Mouse (Mus musculus) midbrain, embryonic 14.5 days (tissue): ENCODE data around the gene Deaf1. TPM values are rescaled to one million over a fixed set of nuclear protein-coding genes. Genes with fewer than 3 reads are reported as not detected.
A peak's percentile ranks its signal among the peaks of the same experiment; 100 is the strongest.

Source experiments
- ATAC-seq: fragments of 200-750 bp; cut with Nextera tagmentation; 2 replicates; pipeline ENCODE4 v1.8.0; 2017; ENCODE audit warnings: moderate number of reproducible peaks, moderate library complexity; ENCODE audit not compliant: low FRiP score, low TSS enrichment
- DNase-seq: peaks from one replicate; pipeline ENCODE4 v3.0.0-alpha.2; 2015
- H3K27ac ChIP-seq: fragments of 300-500 bp; sonication (generic); replicated peaks from 2 replicates; pipeline ENCODE4 v1.5.1; 2014; ENCODE audit warnings: mild to moderate bottlenecking, low read depth, low read length, moderate library complexity
- H3K27me3 ChIP-seq: fragments of 300-500 bp; sonication (generic); 2 replicates; pipeline ENCODE4 v1.6.1; 2014; ENCODE audit warnings: low read length, control low read depth, mixed read lengths; ENCODE audit not compliant: control insufficient read depth, insufficient read depth
- H3K36me3 ChIP-seq: fragments of 300-500 bp; sonication (generic); 2 replicates; pipeline ENCODE4 v1.6.1; 2014; ENCODE audit warnings: low read length, control low read depth; ENCODE audit not compliant: control insufficient read depth, insufficient read depth
- H3K4me1 ChIP-seq: fragments of 300-500 bp; sonication (generic); 2 replicates; pipeline ENCODE4 v1.6.1; 2014; ENCODE audit warnings: mild to moderate bottlenecking, antibody characterized with exemption, low read length, control low read depth; ENCODE audit not compliant: control insufficient read depth, insufficient read depth
- H3K4me2 ChIP-seq: fragments of 300-500 bp; sonication (generic); 2 replicates; pipeline ENCODE4 v1.6.1; 2014; ENCODE audit warnings: mild to moderate bottlenecking, low read length, moderate library complexity
- H3K4me3 ChIP-seq: fragments of 300-500 bp; sonication (generic); replicated peaks from 2 replicates; pipeline ENCODE4 v1.5.1; 2014; ENCODE audit warnings: low read depth, low read length
- H3K9ac ChIP-seq: fragments of 300-500 bp; sonication (generic); replicated peaks from 2 replicates; pipeline ENCODE4 v1.6.1; 2014; ENCODE audit warnings: mild to moderate bottlenecking, low read length, moderate library complexity
- H3K9me3 ChIP-seq: fragments of 300-500 bp; sonication (generic); 2 replicates; pipeline ENCODE4 v1.6.1; 2016; ENCODE audit warnings: low read length, control low read depth, mixed read lengths; ENCODE audit not compliant: control insufficient read depth
- WGBS: fragments of 180-500 bp; shearing (Covaris S2); extraction: QIAGEN DNeasy Blood & Tissue Kit; methylation state at CpG from one replicate; pipeline ENCODE4 v1.1.7; 2014; 5-methylcytosine and 5-hydroxymethylcytosine counted together
- polyA plus RNA-seq: library from polyadenylated mRNA; unstranded; fragments of >200 nt; fragmentation: Nextera tagmentation; extraction: Ambion mirVana; gene quantifications from 2 replicates; pipeline ENCODE4 v1.2.1, GENCODE M21; 2014

Deaf1 gene
- 180 and 207 TPM in 2 replicates for polyA plus RNA-seq

- Histone ChIP-seq H3K4me2 (peak within 1 kb of the TSS; percentile 100), H3K9ac (peak within 1 kb of the TSS; percentile 94), H3K9me3 (no peaks in the 10 kb centered on the region), H3K4me3 (peak within 1 kb of the TSS; percentile 68), H3K36me3 (peaks cover 18% of the 10 kb centered on the region), H3K27ac (peak within 1 kb of the TSS; percentile 100), H3K4me1 (peaks cover 28% of the 10 kb centered on the region), H3K27me3 (no peaks in the 10 kb centered on the region)
- under 1% methylated on average over 105 of the region's 105 CpGs for WGBS
- ATAC-seq (peak; percentile 96), DNase-seq (peak; percentile 100)
Measured at GRCm38 (mm10) chr7:141327469-141328372, at the start of gene Deaf1, which contains the start of gene Tmem80. Gene Deaf1, minus strand, starts transcription at chr7:141327690. Gene Tmem80, plus strand, starts transcription at chr7:141327739.

GRCm38 (mm10) chr7:141374399-141374798, 46.9 kb upstream of the Deaf1 start:
- no peak for ATAC-seq
- H3K9ac ChIP-seq = no peak overlapping the region

GRCm38 (mm10) chr7:141373611-141374010, 46.1 kb upstream of the Deaf1 start:
- 33% methylated on average over 6 of the region's 6 CpGs for WGBS

More at GRCm38 (mm10) chr7:141374399-141374798, 46.9 kb upstream of the Deaf1 start:
- Histone ChIP-seq H3K4me2 (no peak overlapping the region), H3K36me3 (no peaks in the 10 kb centered on the region), H3K27me3 (no peaks in the 10 kb centered on the region), H3K9me3 (no peaks in the 10 kb centered on the region), H3K4me1 (no peaks in the 10 kb centered on the region), H3K27ac (no peak overlapping the region), H3K4me3 (no peak overlapping the region)
- DNase-seq = no peak

GRCm38 (mm10) chr7:141371942-141372595, 44.6 kb upstream of the Deaf1 start:
- H3K27ac ChIP-seq = no peak overlapping the region
- no peaks in the 10 kb centered on the region for H3K27me3 ChIP-seq
- H3K4me3 ChIP-seq = no peak overlapping the region
- no peak overlapping the region for H3K4me2 ChIP-seq
- no peaks in the 10 kb centered on the region for H3K36me3 ChIP-seq
- H3K4me1 ChIP-seq = no peaks in the 10 kb centered on the region
- DNase-seq (no peak), ATAC-seq (no peak)
- H3K9me3 ChIP-seq = no peaks in the 10 kb centered on the region
- 80% methylated on average over 6 of the region's 6 CpGs for WGBS
- no peak overlapping the region for H3K9ac ChIP-seq

More at GRCm38 (mm10) chr7:141373611-141374010, 46.1 kb upstream of the Deaf1 start:
- H3K36me3 ChIP-seq = no peaks in the 10 kb centered on the region
- no peaks in the 10 kb centered on the region for H3K9me3 ChIP-seq
- H3K9ac ChIP-seq = no peak overlapping the region
- DNase-seq (peak; percentile 4), ATAC-seq (no peak)
- no peak overlapping the region for H3K4me3 ChIP-seq
- no peaks in the 10 kb centered on the region for H3K27me3 ChIP-seq
- no peak overlapping the region for H3K27ac ChIP-seq
- no peak overlapping the region for H3K4me2 ChIP-seq
- H3K4me1 ChIP-seq = no peaks in the 10 kb centered on the region

DNA sequence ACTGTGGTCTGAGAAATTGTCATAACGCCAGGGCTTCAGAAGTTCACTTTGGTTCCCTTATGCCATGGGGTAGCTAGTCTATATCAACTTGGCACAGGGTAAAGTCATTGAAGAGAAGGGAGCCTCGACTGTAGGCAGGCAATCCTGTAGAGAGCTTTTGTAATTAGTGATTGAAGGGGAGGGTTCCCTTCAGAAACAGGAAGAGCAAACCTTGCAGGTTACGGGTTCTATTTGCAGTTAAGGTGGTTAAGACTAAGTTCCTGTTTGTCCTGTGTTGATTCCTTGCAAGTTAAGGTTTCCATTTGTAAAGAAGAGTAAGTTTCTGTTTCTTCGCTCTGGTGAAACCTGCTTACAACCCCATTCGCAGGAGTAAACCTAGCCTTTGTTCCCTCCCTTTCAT, 42.4 kb upstream of the Deaf1 start:
- no peak overlapping the region for H3K4me2 ChIP-seq
- ATAC-seq = no peak
- 70% methylated on average over 5 of the region's 5 CpGs for WGBS

DNA sequence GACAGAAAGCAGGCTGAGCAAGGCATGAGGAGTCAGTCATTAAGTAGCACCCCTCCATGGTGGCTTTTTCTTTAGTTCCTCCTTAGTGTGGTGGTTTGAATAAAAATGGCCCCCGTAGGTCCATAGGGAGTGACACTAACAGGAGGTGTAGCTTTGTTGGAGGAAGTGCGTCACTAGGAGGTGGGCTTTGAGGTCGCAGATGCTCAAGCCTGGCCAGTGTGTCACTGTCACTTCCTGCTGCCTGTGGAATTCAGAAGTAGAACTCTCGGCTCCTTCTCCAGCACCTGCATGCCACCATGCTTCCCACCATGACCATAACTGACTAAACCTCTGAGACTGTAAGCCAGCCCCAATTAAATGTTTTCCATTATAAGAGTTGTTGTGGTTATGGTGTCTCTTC, 39.9 kb upstream of the Deaf1 start:
- Histone ChIP-seq H3K9me3 (no peaks in the 10 kb centered on the region), H3K36me3 (no peaks in the 10 kb centered on the region), H3K4me3 (no peak overlapping the region), H3K27ac (no peak overlapping the region), H3K4me2 (no peak overlapping the region), H3K9ac (no peak overlapping the region), H3K27me3 (no peaks in the 10 kb centered on the region), H3K4me1 (no peaks in the 10 kb centered on the region)
- 87% methylated on average over 4 of the region's 4 CpGs for WGBS
- no peak for DNase-seq
- no peak for ATAC-seq

More for the DNA sequence above, 42.4 kb upstream of the Deaf1 start:
- Histone ChIP-seq H3K36me3 (no peaks in the 10 kb centered on the region), H3K27ac (no peak overlapping the region), H3K9me3 (no peaks in the 10 kb centered on the region), H3K9ac (no peak overlapping the region), H3K27me3 (no peaks in the 10 kb centered on the region), H3K4me3 (no peak overlapping the region), H3K4me1 (no peaks in the 10 kb centered on the region)
- no peak for DNase-seq

- H3K9me3 ChIP-seq = no peaks in the 10 kb centered on the region
- WGBS = 78% methylated on average over 3 of the region's 3 CpGs
- no peak overlapping the region for H3K4me3 ChIP-seq
- no peak overlapping the region for H3K4me2 ChIP-seq
- no peaks in the 10 kb centered on the region for H3K4me1 ChIP-seq
- H3K36me3 ChIP-seq = no peaks in the 10 kb centered on the region
- no peak for ATAC-seq
- no peak overlapping the region for H3K9ac ChIP-seq
- DNase-seq = no peak
- H3K27me3 ChIP-seq = no peaks in the 10 kb centered on the region; the same call in 1 of the 2 replicates
- H3K27ac ChIP-seq = no peak overlapping the region
Measured at GRCm38 (mm10) chr7:141365049-141365445, 37.6 kb upstream of the Deaf1 start.

- no peak overlapping the region for H3K9ac ChIP-seq
- ATAC-seq = no peak
- no peak overlapping the region for H3K4me2 ChIP-seq
- no peaks in the 10 kb centered on the region; the same call in 1 of the 2 replicates for H3K27me3 ChIP-seq
- H3K36me3 ChIP-seq = no peaks in the 10 kb centered on the region
- H3K9me3 ChIP-seq = no peaks in the 10 kb centered on the region
- WGBS = 81% methylated on average over 5 of the region's 5 CpGs
- H3K4me3 ChIP-seq = no peak overlapping the region
- H3K4me1 ChIP-seq = no peaks in the 10 kb centered on the region
- H3K27ac ChIP-seq = no peak overlapping the region
- no peak for DNase-seq
Measured at GRCm38 (mm10) chr7:141364349-141365048, 37.0 kb upstream of the Deaf1 start.
